10 mouse cellular contexts compared by ENCODE assay signal in genomic region chr6:64973968-64974367, GRCm38 (mm10).
A peak's percentile ranks its signal among the peaks of the same experiment; 100 is the strongest.
DNase-seq lines count a peak whose midpoint lies in the region.
"Had no signal": no experiment of that assay in that cellular context is flagged by ENCODE, and none has a peak within 500 bp of the region (broad histone marks: within the 10 kb centered on the region; RNA-seq: fewer than 3 reads in every experiment).

No protein-coding gene starts in this region.

- H3K4me1 ChIP-seq in limb, embryonic 10.5 days, result no peaks in the 10 kb centered on the region
- H3K4me1 ChIP-seq: embryonic facial prominence, embryonic 12.5 days; neural tube, embryonic 13.5 days had no signal

- 52% methylated on average over 2 of the region's 2 CpGs for WGBS in limb, embryonic 10.5 days

- peak; percentile 4 to 20 for DNase-seq in heart, adult 18-20 months
- DNase-seq in heart, adult 8-10 months (ENCODE audit: low spot score), result no peak
- DNase-seq in right cerebral cortex, postnatal 14 days, result peak; percentile 19
- DNase-seq in right cerebral cortex, postnatal 10 days (ENCODE audit: low spot score in 2 of 2), result no peak
- peak; percentile 20 for DNase-seq in brain, adult 2 months (ENCODE audit: low read depth, low spot score)
- DNase-seq in limb, embryonic 10.5 days (ENCODE audit: low spot score), result peak; percentile 33
- peak; percentile 58 for DNase-seq in testis, postnatal 10 days (ENCODE audit: low spot score)
- DNase-seq in frontal cortex, postnatal 25 days (ENCODE audit: low spot score in 2 of 2), result no peak

- no peak overlapping the region for H3K4me3 ChIP-seq in limb, embryonic 10.5 days
- H3K4me3 ChIP-seq: embryonic facial prominence, embryonic 12.5 days; neural tube, embryonic 13.5 days had no signal

- no peaks in the 10 kb centered on the region for H3K36me3 ChIP-seq in limb, embryonic 10.5 days
- H3K36me3 ChIP-seq: embryonic facial prominence, embryonic 12.5 days; neural tube, embryonic 13.5 days had no signal

- no peaks in the 10 kb centered on the region for H3K27me3 ChIP-seq in limb, embryonic 10.5 days (ENCODE audit: low read depth, poor library complexity, severe bottlenecking)
- H3K27me3 ChIP-seq: embryonic facial prominence, embryonic 12.5 days; neural tube, embryonic 13.5 days had no signal

- H3K27ac ChIP-seq in limb, embryonic 10.5 days, result no peak overlapping the region
- H3K27ac ChIP-seq: embryonic facial prominence, embryonic 12.5 days; neural tube, embryonic 13.5 days had no signal

- H3K9me3 ChIP-seq in limb, embryonic 10.5 days (replicated peaks), result no peaks in the 10 kb centered on the region
- H3K9me3 ChIP-seq: embryonic facial prominence, embryonic 12.5 days; neural tube, embryonic 13.5 days had no signal

Comparison
In these comparisons a context has a peak if more than half of its experiments do, and no peak if none do; other contexts are left out.
1. DNase-seq: peak in heart, adult 18-20 months (2 of 2), right cerebral cortex, postnatal 14 days (single experiment), brain, adult 2 months (single experiment), limb, embryonic 10.5 days (single experiment) and testis, postnatal 10 days (single experiment); none in heart, adult 8-10 months (single experiment), right cerebral cortex, postnatal 10 days (0 of 2) and frontal cortex, postnatal 25 days (0 of 2).